Mouse (Mus musculus): ENCODE results near the gene Derl2. TPM values are rescaled to one million over a fixed set of nuclear protein-coding genes. Genes with fewer than 3 reads are reported as not detected.
A peak's percentile ranks its signal among the peaks of the same experiment; 100 is the strongest.

Derl2 gene
- 10 to 100 TPM; 24.6 to 28.8 (median 26.3) TPM for total RNA-seq (2022)

DNA sequence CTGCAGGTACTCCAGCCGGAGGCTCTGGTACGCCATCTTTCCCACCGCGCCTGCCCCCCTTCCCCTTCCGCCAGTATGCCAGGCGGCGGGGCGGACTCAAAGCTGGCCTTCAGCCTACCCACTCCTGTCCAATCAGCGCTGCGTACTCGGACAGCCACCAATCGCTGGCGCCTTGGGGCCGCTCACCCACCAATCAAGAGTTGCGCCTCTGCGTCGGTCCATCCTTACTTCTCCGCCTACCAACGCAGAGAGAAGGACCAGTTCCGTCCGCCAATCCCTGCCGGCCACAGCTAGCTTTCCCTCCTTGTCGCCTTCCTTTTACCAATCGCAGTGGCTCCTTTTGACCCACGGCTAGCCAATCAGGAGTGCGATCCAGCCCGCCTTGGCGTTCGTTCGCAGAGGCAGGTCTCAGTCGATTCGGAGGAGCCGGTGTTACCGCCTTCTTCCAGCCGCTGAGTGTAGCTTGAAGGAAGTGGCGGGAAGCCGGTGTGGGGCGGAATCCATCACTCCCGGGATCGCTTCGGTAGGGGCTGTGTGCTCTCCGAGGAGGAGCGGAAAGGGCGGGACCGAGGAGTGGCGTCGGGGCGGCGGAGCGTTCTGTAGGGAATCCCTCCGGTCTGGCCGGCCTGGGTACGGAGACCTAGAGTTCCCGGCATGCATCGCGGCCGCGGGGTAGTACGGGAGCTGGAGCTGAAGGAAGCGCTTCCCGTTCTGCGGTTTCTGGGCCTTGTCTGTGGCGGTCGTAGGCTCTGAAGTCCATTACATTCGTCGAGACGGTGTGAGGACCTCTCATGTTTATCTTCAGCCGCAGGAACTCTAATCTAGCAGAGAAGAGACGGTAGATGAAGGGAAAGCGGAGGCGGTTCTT is at the start of gene Derl2, which contains the start of gene Mis12:
Derl2 (minus strand) TSS at position 641 of the 868 bp plus-strand sequence.
Mis12 (plus strand) TSS at position 411 of the 868 bp plus-strand sequence.
- peak; percentile 99 to 100 for DNase-seq (ENCODE audit: low spot score in 2 of 2)

GRCm38 (mm10) chr11:71052554-71052953 is 32.9 kb upstream of the Derl2 start:
- no peak for DNase-seq (ENCODE audit: low spot score in 2 of 2)

DNA sequence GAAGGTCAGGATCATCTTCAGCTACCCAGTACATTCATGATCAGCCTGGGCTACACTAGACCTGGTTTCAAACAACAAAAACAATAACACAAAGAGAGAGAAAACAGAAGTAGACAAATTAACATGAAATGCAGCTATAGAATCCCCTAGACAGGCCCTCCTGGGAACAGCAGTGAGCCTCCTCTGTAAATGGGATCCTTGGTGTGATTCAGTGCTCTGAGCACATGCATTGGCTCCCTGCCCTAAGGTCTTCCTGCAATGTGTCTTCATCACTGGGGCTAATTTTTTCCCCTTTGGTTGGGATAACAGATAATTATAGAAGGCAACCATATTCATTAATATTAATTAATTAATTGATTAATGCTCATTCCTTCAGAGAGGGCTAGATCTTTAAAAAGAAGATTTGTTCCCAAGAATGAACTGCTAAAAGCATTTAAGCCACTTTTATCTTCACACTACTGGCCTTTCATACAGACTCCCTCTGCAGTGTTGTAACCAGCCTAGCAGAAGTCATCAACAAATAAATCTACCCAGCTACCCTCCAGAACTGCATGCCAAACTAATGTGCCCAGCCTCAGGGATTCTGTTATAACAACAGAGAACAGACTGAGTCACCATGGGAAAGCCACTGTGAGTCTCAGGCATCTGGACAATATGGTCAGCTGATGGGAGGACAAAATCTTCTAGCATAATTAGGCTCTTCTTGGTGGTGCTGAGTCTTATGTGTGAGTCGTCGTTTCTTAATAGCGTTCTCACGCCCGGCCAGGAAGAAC is 20.1 kb upstream of the Derl2 start:
- DNase-seq (ENCODE audit: low spot score in 2 of 2): no peak

DNA sequence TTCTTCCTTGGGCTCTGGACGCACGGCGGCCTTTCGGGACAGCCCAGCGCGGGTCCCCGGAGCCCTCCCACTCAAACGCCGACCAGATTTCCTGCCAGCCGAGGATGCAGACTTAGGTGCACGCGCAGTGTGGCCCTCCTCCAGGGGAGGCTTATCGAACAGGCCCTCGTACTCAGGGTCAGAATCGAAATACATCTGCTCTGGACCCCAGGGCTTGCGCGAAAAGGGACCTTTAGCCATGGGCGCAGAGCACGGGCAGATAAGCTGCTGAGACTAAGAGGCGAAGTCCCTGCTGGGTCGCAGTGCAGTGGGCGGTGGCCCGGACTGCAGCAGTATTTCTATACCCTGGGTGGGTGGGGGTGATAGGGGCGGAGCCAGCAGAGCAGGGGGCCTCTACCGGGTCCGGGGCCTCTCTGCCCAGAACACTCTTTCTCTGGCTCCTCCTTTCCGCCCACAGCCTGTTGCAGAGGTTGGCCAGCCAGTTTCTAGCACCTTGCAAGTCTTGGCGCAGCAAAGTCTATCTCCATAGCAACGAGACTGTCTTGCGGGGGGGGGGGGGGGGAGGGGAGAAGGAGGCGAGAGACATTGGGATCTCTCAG is 13.6 kb upstream of the Derl2 start, which contains the start of gene 6330403K07Rik:
6330403K07Rik (minus strand) TSS at position 351 of the 599 bp plus-strand sequence.
- peak; percentile 58 to 61 for DNase-seq (ENCODE audit: low spot score in 2 of 2)

- peak; percentile 23 to 53 for DNase-seq (ENCODE audit: low spot score in 2 of 2)
Measured at GRCm38 (mm10) chr11:71032491-71033162, 13.0 kb upstream of the Derl2 start.

DNA sequence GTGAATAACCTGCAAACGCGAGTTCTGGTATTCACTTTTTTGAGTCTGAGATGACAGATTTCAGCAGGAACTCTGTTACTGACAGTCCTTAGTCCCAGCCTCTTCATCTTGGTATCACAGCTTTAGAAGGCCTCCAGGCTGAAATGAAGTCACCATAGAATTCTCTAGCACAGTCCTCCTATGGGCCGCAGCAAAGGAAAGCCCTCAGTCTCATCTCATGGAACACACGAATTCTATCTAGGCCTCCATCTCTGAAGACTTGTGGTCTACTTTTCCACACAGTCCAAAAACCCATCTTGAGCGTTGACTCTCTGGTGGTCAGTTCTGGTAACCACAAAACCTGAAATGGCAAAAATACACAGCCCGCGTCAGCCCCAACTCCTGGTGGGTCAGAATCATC is 12.4 kb upstream of the Derl2 start:
- no peak for DNase-seq (ENCODE audit: low spot score in 2 of 2)

- no peak for DNase-seq (ENCODE audit: low spot score in 2 of 2)
Measured at GRCm38 (mm10) chr11:71029403-71030118, 9.9 kb upstream of the Derl2 start.

DNA sequence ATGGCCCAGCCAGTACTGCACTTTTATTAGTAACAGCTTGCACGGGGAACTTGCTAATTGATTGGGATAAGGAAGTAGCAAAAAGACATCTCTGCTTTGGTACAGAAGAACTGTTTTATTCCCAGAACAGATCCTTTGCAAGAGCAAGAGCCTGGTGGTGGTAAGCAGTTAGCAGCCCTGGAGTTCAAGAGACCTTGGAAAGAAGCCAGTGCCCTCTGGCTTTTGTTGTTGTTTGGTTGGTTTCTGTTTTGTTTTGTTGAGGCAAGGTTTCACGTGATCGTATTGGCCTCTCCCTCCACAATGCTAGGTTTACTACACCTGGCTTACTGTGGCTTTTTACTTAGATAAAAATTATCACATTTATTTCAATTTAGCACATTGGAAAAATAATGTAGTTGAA is 8.6 kb upstream of the Derl2 start:
- DNase-seq (ENCODE audit: low spot score in 2 of 2): no peak

- no peak for DNase-seq (ENCODE audit: low spot score in 2 of 2)
Measured at GRCm38 (mm10) chr11:71018416-71019200, 1.0 kb downstream of the Derl2 start.

- no peak for DNase-seq (ENCODE audit: low spot score in 2 of 2)
Measured at GRCm38 (mm10) chr11:71017051-71017450, 2.6 kb downstream of the Derl2 start.

DNA sequence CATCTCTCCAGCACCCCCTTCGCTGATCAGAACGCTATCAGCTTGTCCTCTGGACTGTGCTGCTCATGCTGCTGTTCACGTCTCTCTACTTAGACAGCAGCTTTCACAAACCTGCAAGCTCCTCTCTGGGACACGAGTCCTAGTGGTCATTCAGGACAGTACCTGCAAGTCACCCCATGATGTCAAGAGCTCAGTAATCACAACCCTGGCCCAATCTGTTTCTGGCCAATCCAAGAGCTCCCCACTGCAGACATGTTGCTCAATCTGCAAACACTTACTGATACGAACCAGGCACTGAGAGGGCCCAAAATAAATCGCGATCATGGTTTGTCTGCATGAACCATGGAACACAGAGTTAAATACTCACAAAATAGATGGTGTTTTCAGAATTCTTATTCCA is 6.9 kb downstream of the Derl2 start:
- no peak for DNase-seq (ENCODE audit: low spot score in 2 of 2)

GRCm38 (mm10) chr11:71008321-71008720 is 11.3 kb downstream of the Derl2 start:
- DNase-seq (ENCODE audit: low spot score in 2 of 2): no peak

DNA sequence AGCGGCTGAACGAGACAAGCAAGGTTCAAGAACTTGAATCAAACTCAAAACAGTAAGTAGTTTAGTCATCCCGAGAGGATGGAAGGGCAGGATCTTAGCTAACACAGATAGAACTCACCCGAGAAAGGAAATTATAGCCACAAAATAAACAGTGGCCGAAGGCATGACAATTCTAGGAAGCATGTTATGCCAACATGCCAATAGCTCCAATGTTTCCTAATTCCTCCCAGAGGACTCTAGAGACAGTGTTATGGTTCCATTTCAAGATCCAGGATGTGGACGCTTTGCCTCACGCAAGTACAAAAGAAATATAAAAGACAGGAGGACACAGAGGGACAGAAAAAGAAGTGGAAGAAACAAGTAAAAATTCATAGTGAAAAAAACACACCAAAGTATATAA is 11.8 kb downstream of the Derl2 start:
- DNase-seq (ENCODE audit: low spot score in 2 of 2): no peak

DNA sequence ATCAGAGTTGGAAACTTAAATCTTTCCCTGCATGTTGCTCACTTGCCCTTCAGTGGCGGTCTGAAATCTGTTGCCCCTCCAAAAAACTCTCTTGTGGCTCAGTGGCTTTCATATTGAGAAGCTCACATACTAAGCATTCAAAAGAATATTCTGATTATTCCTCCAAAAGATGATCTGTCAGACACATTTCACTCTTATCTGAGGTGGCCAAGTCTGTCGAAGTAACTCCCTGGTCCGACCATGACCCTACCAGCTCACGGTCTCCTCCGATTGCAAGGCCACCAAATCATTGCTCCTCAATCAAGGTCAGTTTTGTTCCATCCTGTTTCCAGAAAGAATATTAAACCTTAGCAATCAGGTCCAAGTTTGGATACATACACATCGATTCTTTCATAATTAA is 12.6 kb downstream of the Derl2 start:
- no peak for DNase-seq (ENCODE audit: low spot score in 2 of 2)

- DNase-seq (ENCODE audit: low spot score in 2 of 2): no peak
Measured at GRCm38 (mm10) chr11:71005046-71005445, 14.6 kb downstream of the Derl2 start.

GRCm38 (mm10) chr11:71004316-71004773 is 15.3 kb downstream of the Derl2 start, which contains the start of gene Dhx33:
Gene Dhx33 (minus strand): TSS chr11:71004437.
- peak; percentile 95 to 98 for DNase-seq (ENCODE audit: low spot score in 2 of 2)

GRCm38 (mm10) chr11:71003611-71004315 is 15.9 kb downstream of the Derl2 start:
- no peak for DNase-seq (ENCODE audit: low spot score in 2 of 2)

GRCm38 (mm10) chr11:71001167-71001566 is 18.5 kb downstream of the Derl2 start:
- peak; percentile 56 to 63 for DNase-seq (ENCODE audit: low spot score in 2 of 2)

Measured in layer of hippocampus, adult 8-10 months (tissue).